Mouse (Mus musculus) CH12.LX (cell line): Measurements from ENCODE around the gene 2310034C09Rik. TPM values are rescaled to one million over a fixed set of nuclear protein-coding genes. Genes with fewer than 3 reads are reported as not detected.

ENCODE experiments used
- DNase-seq: peaks from one replicate; pipeline ENCODE4 v3.0.0-alpha.2; 2013; ENCODE audit errors: extremely low read depth
- H3K27ac ChIP-seq: 2 replicates; pipeline ENCODE4 v1.5.1; 2012; ENCODE audit warnings: low read depth, mild to moderate bottlenecking, control low read depth, moderate library complexity; ENCODE audit not compliant: insufficient read depth
- H3K27me3 ChIP-seq: replicated peaks from 2 replicates; pipeline ENCODE3; 2012; ENCODE audit warnings: inconsistent platforms
- H3K36me3 ChIP-seq, 2 experiments: replicated peaks in 1 of 2; 2 replicates each; pipeline versions ENCODE3 to v1.6.1; 2012; ENCODE audit warnings: inconsistent platforms in 1 of 2, low read length in 1 of 2, mild to moderate bottlenecking in 1 of 2, mixed read lengths in 1 of 2, moderate library complexity in 1 of 2; ENCODE audit not compliant: control insufficient read depth in 1 of 2, insufficient read depth in 1 of 2
- H3K4me1 ChIP-seq, 2 experiments: 2 replicates each; pipeline ENCODE4 v1.6.1; 2012; ENCODE audit warnings: inconsistent platforms in 1 of 2, moderate library complexity in 1 of 2; ENCODE audit not compliant: insufficient read depth in 2 of 2, control insufficient read depth in 1 of 2
- H3K4me2 ChIP-seq: 2 replicates; pipeline ENCODE4 v1.6.1; 2012; ENCODE audit warnings: low read depth, mild to moderate bottlenecking, control low read depth; ENCODE audit not compliant: poor library complexity, insufficient read depth, severe bottlenecking
- H3K4me3 ChIP-seq, 3 experiments: fragments of 150-350 bp in 1 of 3; sonication (generic) in 1 of 3; replicated peaks in 1 of 3; 2 replicates each; pipeline versions ENCODE3 to v1.5.1; 2011 to 2012; ENCODE audit warnings: low read depth in 2 of 3, low read length in 2 of 3, mild to moderate bottlenecking in 2 of 3, moderate library complexity in 2 of 3, control low read depth in 1 of 3, improper control_type of control experiment in 1 of 3, inconsistent platforms in 1 of 3, mixed read lengths in 1 of 3; ENCODE audit not compliant: poor library complexity in 1 of 3
- H3K79me2 ChIP-seq: replicated peaks from 2 replicates; pipeline ENCODE4 v1.6.1; 2012; ENCODE audit warnings: mild to moderate bottlenecking, moderate library complexity; ENCODE audit not compliant: control insufficient read depth, poor library complexity, insufficient read depth, severe bottlenecking; ENCODE audit errors: extremely low read depth
- H3K9ac ChIP-seq: 2 replicates; pipeline ENCODE4 v1.6.1; 2012; ENCODE audit warnings: low read depth, mild to moderate bottlenecking, control low read depth, moderate library complexity; ENCODE audit not compliant: insufficient read depth
- H3K9me3 ChIP-seq: replicated peaks from 2 replicates; pipeline ENCODE3; 2012; ENCODE audit warnings: low read length, inconsistent platforms, mixed read lengths
- CHD1 ChIP-seq: IDR thresholded peaks from 2 replicates; pipeline ENCODE4 v1.6.1; 2012; ENCODE audit warnings: low read depth, low read length, improper control_type of control experiment, inconsistent platforms
- CHD2 ChIP-seq: IDR thresholded peaks from 2 replicates; pipeline ENCODE4 v1.6.1; 2011; ENCODE audit warnings: low read length, improper control_type of control experiment
- CTCF ChIP-seq, 2 experiments: IDR thresholded peaks in 1 of 2; conservative IDR thresholded peaks in 1 of 2; 2 replicates each; pipeline ENCODE4 v1.5.1; 2011 to 2012; ENCODE audit warnings: low read depth in 2 of 2, low read length in 2 of 2, improper control_type of control experiment in 1 of 2, inconsistent platforms in 1 of 2, mild to moderate bottlenecking in 1 of 2, moderate library complexity in 1 of 2
- ELF1 ChIP-seq: IDR thresholded peaks from 2 replicates; pipeline ENCODE4 v1.6.1; 2014; ENCODE audit warnings: low read depth, mild to moderate bottlenecking, inconsistent platforms, low read length, improper control_type of control experiment
- HCFC1 ChIP-seq: IDR thresholded peaks from 2 replicates; pipeline ENCODE4 v1.6.1; 2012; ENCODE audit warnings: low read depth, mild to moderate bottlenecking, inconsistent platforms, low read length, improper control_type of control experiment
- JUN ChIP-seq: IDR thresholded peaks from 2 replicates; pipeline ENCODE4 v1.6.1; 2011; ENCODE audit warnings: low read depth, mild to moderate bottlenecking, low read length, improper control_type of control experiment, moderate library complexity; ENCODE audit not compliant: insufficient read depth
- KAT2A ChIP-seq: IDR thresholded peaks from 2 replicates; pipeline ENCODE4 v1.6.1; 2012; ENCODE audit warnings: low read length, improper control_type of control experiment, inconsistent platforms; ENCODE audit not compliant: insufficient replicate concordance
- MAX ChIP-seq: IDR thresholded peaks from 2 replicates; pipeline ENCODE4 v1.6.1; 2011; ENCODE audit warnings: low read length, improper control_type of control experiment
- MXI1 ChIP-seq: IDR thresholded peaks from 2 replicates; pipeline ENCODE4 v1.6.1; 2011; ENCODE audit warnings: mild to moderate bottlenecking, low read depth, low read length, improper control_type of control experiment
- NELFE ChIP-seq: IDR thresholded peaks from 2 replicates; pipeline ENCODE4 v1.6.1; 2011; ENCODE audit warnings: low read depth, low read length, improper control_type of control experiment
- NRF1 ChIP-seq: IDR thresholded peaks from 2 replicates; pipeline ENCODE4 v1.6.1; 2014; ENCODE audit warnings: low read depth, mild to moderate bottlenecking, inconsistent platforms, low read length, improper control_type of control experiment, moderate library complexity
- PAX5 ChIP-seq: IDR thresholded peaks from 2 replicates; pipeline ENCODE4 v1.6.1; 2012; ENCODE audit warnings: low read length, inconsistent platforms, mixed read lengths
- POLR2AphosphoS2 ChIP-seq: IDR thresholded peaks from 2 replicates; pipeline ENCODE4 v1.6.1; 2011; ENCODE audit warnings: low read depth, low read length, improper control_type of control experiment
- RAD21 ChIP-seq: IDR thresholded peaks from 2 replicates; pipeline ENCODE4 v1.6.1; 2011; ENCODE audit warnings: low read depth, mild to moderate bottlenecking, low read length, improper control_type of control experiment, moderate library complexity
- RCOR1 ChIP-seq: conservative IDR thresholded peaks from 2 replicates; pipeline ENCODE4 v1.6.1; 2012; ENCODE audit warnings: low read depth, mild to moderate bottlenecking, inconsistent platforms, low read length, improper control_type of control experiment
- SMC3 ChIP-seq: IDR thresholded peaks from 2 replicates; pipeline ENCODE4 v1.6.1; 2011; ENCODE audit warnings: low read depth, low read length, improper control_type of control experiment
- TBP ChIP-seq: conservative IDR thresholded peaks from 2 replicates; pipeline ENCODE4 v1.6.1; 2011; ENCODE audit warnings: low read depth, low read length, improper control_type of control experiment
- USF2 ChIP-seq: conservative IDR thresholded peaks from 2 replicates; pipeline ENCODE4 v1.6.1; 2011; ENCODE audit warnings: low read depth, low read length, improper control_type of control experiment
- dilution Hi-C: fragments of 300-500 bp; cut with MboI; formaldehyde crosslinking; loops from 2 replicates; pipeline ENCODE4 v1.14.3; 2020; ENCODE audit warnings: low sequenced_read_pairs; ENCODE audit not compliant: extremely low pct_unique_long_range_greater_than_20kb, extremely low pct_ligation_motif_present
- in situ Hi-C: fragments of 300-500 bp; cut with MboI; formaldehyde crosslinking; loops from 3 replicates; pipeline ENCODE4 v1.14.3; 2019; ENCODE audit warnings: low sequenced_read_pairs, low pct_ligation_motif_present, low pct_unique_long_range_greater_than_20kb, mixed read lengths
- polyA plus RNA-seq: library from polyadenylated mRNA; unstranded; fragments of >175 nt; gene quantifications from 2 replicates; pipeline ENCODE4 v1.2.1, GENCODE M21; 2012; ENCODE audit warnings: low read depth; ENCODE audit not compliant: insufficient read length
- total RNA-seq, 2 experiments: library from RNA; depleted of rRNA; stranded (reverse); fragments of 300-350 nt in 1 of 2; fragments of >200 nt in 1 of 2; gene quantifications; 2 replicates each; pipeline ENCODE4 v1.2.3; 2012 to 2014

Gene 2310034C09Rik
- total and polyA plus RNA-seq, 3 experiments = not detected

- H3K4me2 ChIP-seq = no peak within 1 kb of the TSS
- H3K9ac ChIP-seq = no peak within 1 kb of the TSS
- H3K79me2 ChIP-seq = no peaks in the 10 kb centered on the region
- no peak within 1 kb of the TSS for H3K4me3 ChIP-seq
- dilution Hi-C loops (no loop called here), in situ Hi-C loops (no loop called here)
- TF ChIP-seq PAX5 = no peak
- TF ChIP-seq CTCF (conservative IDR thresholded peaks at IDR 0.05 in 1 of 2, IDR thresholded peaks at IDR 0.05 in 1 of 2; ENCODE audit: low read depth in 2 of 2, low read length in 2 of 2) = no peak
- TF ChIP-seq USF2 = no peak
- TF ChIP-seq JUN = no peak
- no peaks in the 10 kb centered on the region for H3K36me3 ChIP-seq
- no peak for DNase-seq
- H3K27me3 ChIP-seq = no peaks in the 10 kb centered on the region
- H3K4me1 ChIP-seq = no peaks in the 10 kb centered on the region
- peaks cover 51% of the 10 kb centered on the region for H3K9me3 ChIP-seq
- H3K27ac ChIP-seq = no peak within 1 kb of the TSS
Measured at GRCm38 (mm10) chr16:88777596-88777995, 18.9 kb downstream of the 2310034C09Rik start, which contains the start of gene Gm5965. TSS of gene Gm5965 (plus strand) at chr16:88777896.

- Histone ChIP-seq H3K4me1 (no peaks in the 10 kb centered on the region), H3K9me3 (peaks cover 43% of the 10 kb centered on the region), H3K36me3 (no peaks in the 10 kb centered on the region), H3K27me3 (no peaks in the 10 kb centered on the region), H3K4me3 (no peak overlapping the region), H3K79me2 (no peaks in the 10 kb centered on the region), H3K27ac (no peak overlapping the region), H3K9ac (no peak overlapping the region), H3K4me2 (no peak overlapping the region)
- TF ChIP-seq RAD21 (no peak), MXI1 (no peak), CHD1 (no peak), MAX (no peak), PAX5 (no peak), ELF1 (no peak), RCOR1 (no peak), JUN (no peak), SMC3 (no peak), CHD2 (no peak), HCFC1 (no peak), KAT2A (no peak), NRF1 (no peak), NELFE (no peak), TBP (no peak), POLR2AphosphoS2 (no peak)
- DNase-seq = no peak
- in situ Hi-C loops (no loop called here), dilution Hi-C loops (no loop called here)
Measured at GRCm38 (mm10) chr16:88786786-88787185, 28.1 kb downstream of the 2310034C09Rik start.

Other genes starting within 250 kb of the 2310034C09Rik start
- gene Cldn8, start 195.7 kb upstream of the 2310034C09Rik start, total RNA-seq (2012; rRNA removed) = not detected in 2 replicates
- gene Cldn8, start 195.7 kb upstream of the 2310034C09Rik start, total RNA-seq (2014; rRNA removed) = not detected in 2 replicates
- not detected in 2 replicates for gene Cldn8, start 195.7 kb upstream of the 2310034C09Rik start, polyA plus RNA-seq
- not detected in 2 replicates for gene Krtap24-1, start 146.6 kb upstream of the 2310034C09Rik start, total RNA-seq (2012; rRNA removed)
- not detected in 2 replicates for gene Krtap24-1, start 146.6 kb upstream of the 2310034C09Rik start, total RNA-seq (2014; rRNA removed)
- gene Krtap24-1, start 146.6 kb upstream of the 2310034C09Rik start, polyA plus RNA-seq = not detected in 2 replicates
- gene 2310079G19Rik, start 131.2 kb upstream of the 2310034C09Rik start, total RNA-seq (2012; rRNA removed) = not detected in 2 replicates
- gene 2310079G19Rik, start 131.2 kb upstream of the 2310034C09Rik start, total RNA-seq (2014; rRNA removed) = not detected in 2 replicates
- gene 2310079G19Rik, start 131.2 kb upstream of the 2310034C09Rik start, polyA plus RNA-seq = not detected in 2 replicates
- not detected in 2 replicates for gene Krtap26-1, start 111.1 kb upstream of the 2310034C09Rik start, total RNA-seq (2012; rRNA removed)
- gene Krtap26-1, start 111.1 kb upstream of the 2310034C09Rik start, total RNA-seq (2014; rRNA removed) = not detected in 2 replicates
- gene Krtap26-1, start 111.1 kb upstream of the 2310034C09Rik start, polyA plus RNA-seq = not detected in 2 replicates
- gene Krtap27-1, start 87.2 kb upstream of the 2310034C09Rik start, total RNA-seq (2012; rRNA removed) = not detected in 2 replicates
- gene Krtap27-1, start 87.2 kb upstream of the 2310034C09Rik start, total RNA-seq (2014; rRNA removed) = not detected in 2 replicates
- gene Krtap27-1, start 87.2 kb upstream of the 2310034C09Rik start, polyA plus RNA-seq = not detected in 2 replicates
- gene 2310061N02Rik, start 50.9 kb upstream of the 2310034C09Rik start, total RNA-seq (2012; rRNA removed) = not detected in 2 replicates
- gene 2310061N02Rik, start 50.9 kb upstream of the 2310034C09Rik start, total RNA-seq (2014; rRNA removed) = not detected in 2 replicates
- gene 2310061N02Rik, start 50.9 kb upstream of the 2310034C09Rik start, polyA plus RNA-seq = not detected in 2 replicates
- not detected in 2 replicates for gene Krtap13-1, start 30.0 kb upstream of the 2310034C09Rik start, total RNA-seq (2012; rRNA removed)
- gene Krtap13-1, start 30.0 kb upstream of the 2310034C09Rik start, total RNA-seq (2014; rRNA removed) = not detected in 2 replicates
- gene Krtap13-1, start 30.0 kb upstream of the 2310034C09Rik start, polyA plus RNA-seq = not detected in 2 replicates
- not detected in 2 replicates for gene Krtap13, start 7.2 kb upstream of the 2310034C09Rik start, total RNA-seq (2012; rRNA removed)
- not detected in 2 replicates for gene Krtap13, start 7.2 kb upstream of the 2310034C09Rik start, total RNA-seq (2014; rRNA removed)
- gene Krtap13, start 7.2 kb upstream of the 2310034C09Rik start, polyA plus RNA-seq = not detected in 2 replicates
- gene 2310057N15Rik, start 15.4 kb downstream of the 2310034C09Rik start, total RNA-seq (2012; rRNA removed) = not detected in 2 replicates
- gene 2310057N15Rik, start 15.4 kb downstream of the 2310034C09Rik start, total RNA-seq (2014; rRNA removed) = not detected in 2 replicates
- gene 2310057N15Rik, start 15.4 kb downstream of the 2310034C09Rik start, polyA plus RNA-seq = not detected in 2 replicates
- not detected in 2 replicates for gene Gm5965, start 19.0 kb downstream of the 2310034C09Rik start, total RNA-seq (2012; rRNA removed)
- not detected in 2 replicates for gene Gm5965, start 19.0 kb downstream of the 2310034C09Rik start, total RNA-seq (2014; rRNA removed)
- not detected in 2 replicates for gene Gm5965, start 19.0 kb downstream of the 2310034C09Rik start, polyA plus RNA-seq
- gene Gm20741, start 53.4 kb downstream of the 2310034C09Rik start, total RNA-seq (2012; rRNA removed) = not detected in 2 replicates
- gene Gm20741, start 53.4 kb downstream of the 2310034C09Rik start, total RNA-seq (2014; rRNA removed) = not detected in 2 replicates
- gene Gm20741, start 53.4 kb downstream of the 2310034C09Rik start, polyA plus RNA-seq = not detected in 2 replicates
- not detected in 2 replicates for gene Krtap15, start 61.4 kb downstream of the 2310034C09Rik start, total RNA-seq (2012; rRNA removed)
- not detected in 2 replicates for gene Krtap15, start 61.4 kb downstream of the 2310034C09Rik start, total RNA-seq (2014; rRNA removed)
- not detected in 2 replicates for gene Krtap15, start 61.4 kb downstream of the 2310034C09Rik start, polyA plus RNA-seq
- not detected in 2 replicates for gene Krtap14, start 67.3 kb downstream of the 2310034C09Rik start, total RNA-seq (2012; rRNA removed)
- not detected in 2 replicates for gene Krtap14, start 67.3 kb downstream of the 2310034C09Rik start, total RNA-seq (2014; rRNA removed)
- gene Krtap14, start 67.3 kb downstream of the 2310034C09Rik start, polyA plus RNA-seq = not detected in 2 replicates
- gene Krtap19-1, start 110.6 kb downstream of the 2310034C09Rik start, total RNA-seq (2012; rRNA removed) = not detected in 2 replicates
- gene Krtap19-1, start 110.6 kb downstream of the 2310034C09Rik start, total RNA-seq (2014; rRNA removed) = not detected in 2 replicates
- not detected in 2 replicates for gene Krtap19-1, start 110.6 kb downstream of the 2310034C09Rik start, polyA plus RNA-seq
- not detected in 2 replicates for gene Krtap19-2, start 115.4 kb downstream of the 2310034C09Rik start, total RNA-seq (2012; rRNA removed)
- not detected in 2 replicates for gene Krtap19-2, start 115.4 kb downstream of the 2310034C09Rik start, total RNA-seq (2014; rRNA removed)
- gene Krtap19-2, start 115.4 kb downstream of the 2310034C09Rik start, polyA plus RNA-seq = not detected in 2 replicates
- gene Krtap19-3, start 119.2 kb downstream of the 2310034C09Rik start, total RNA-seq (2012; rRNA removed) = not detected in 2 replicates
- not detected in 2 replicates for gene Krtap19-3, start 119.2 kb downstream of the 2310034C09Rik start, total RNA-seq (2014; rRNA removed)
- not detected in 2 replicates for gene Krtap19-3, start 119.2 kb downstream of the 2310034C09Rik start, polyA plus RNA-seq
- gene Krtap19-4, start 126.2 kb downstream of the 2310034C09Rik start, total RNA-seq (2012; rRNA removed) = not detected in 2 replicates
- gene Krtap19-4, start 126.2 kb downstream of the 2310034C09Rik start, total RNA-seq (2014; rRNA removed) = not detected in 2 replicates
- gene Krtap19-4, start 126.2 kb downstream of the 2310034C09Rik start, polyA plus RNA-seq = not detected in 2 replicates
- gene Krtap19-5, start 137.6 kb downstream of the 2310034C09Rik start, total RNA-seq (2012; rRNA removed) = not detected in 2 replicates
- gene Krtap19-5, start 137.6 kb downstream of the 2310034C09Rik start, total RNA-seq (2014; rRNA removed) = not detected in 2 replicates
- not detected in 2 replicates for gene Krtap19-5, start 137.6 kb downstream of the 2310034C09Rik start, polyA plus RNA-seq
- not detected in 2 replicates for gene Krtap19-9b, start 173.4 kb downstream of the 2310034C09Rik start, total RNA-seq (2012; rRNA removed)
- not detected in 2 replicates for gene Krtap19-9b, start 173.4 kb downstream of the 2310034C09Rik start, total RNA-seq (2014; rRNA removed)
- gene Krtap19-9b, start 173.4 kb downstream of the 2310034C09Rik start, polyA plus RNA-seq = not detected in 2 replicates
- not detected in 2 replicates for gene Krtap16-3, start 204.0 kb downstream of the 2310034C09Rik start, total RNA-seq (2012; rRNA removed)
- not detected in 2 replicates for gene Krtap16-3, start 204.0 kb downstream of the 2310034C09Rik start, total RNA-seq (2014; rRNA removed)
- not detected in 2 replicates for gene Krtap16-3, start 204.0 kb downstream of the 2310034C09Rik start, polyA plus RNA-seq